Mouse (Mus musculus) lung, embryonic 16.5 days (tissue): ENCODE data around the gene Nup50. TPM values are rescaled to one million over a fixed set of nuclear protein-coding genes. Genes with fewer than 3 reads are reported as not detected.

Experiments used
- ATAC-seq: fragments of 200-750 bp; cut with Nextera tagmentation; 2 replicates; pipeline ENCODE4 v1.8.0; 2017; ENCODE audit warnings: low read depth, mild to moderate bottlenecking, moderate library complexity
- H3K27ac ChIP-seq: fragments of 300-500 bp; sonication (generic); 2 replicates; pipeline ENCODE4 v1.5.1; 2014; ENCODE audit warnings: mild to moderate bottlenecking, control low read depth, low read length
- H3K27me3 ChIP-seq: fragments of 300-500 bp; sonication (generic); 2 replicates; pipeline ENCODE4 v1.6.1; 2014; ENCODE audit warnings: low read depth, low read length, mixed read lengths; ENCODE audit not compliant: control insufficient read depth, insufficient read depth
- H3K36me3 ChIP-seq: fragments of 300-500 bp; sonication (generic); 2 replicates; pipeline ENCODE4 v1.6.1; 2014; ENCODE audit warnings: low read length; ENCODE audit not compliant: control insufficient read depth, insufficient read depth
- H3K4me1 ChIP-seq: fragments of 300-500 bp; sonication (generic); replicated peaks from 2 replicates; pipeline ENCODE4 v1.6.1; 2014; ENCODE audit warnings: low read length, mixed read lengths; ENCODE audit not compliant: control insufficient read depth, insufficient read depth
- H3K4me2 ChIP-seq: fragments of 300-500 bp; sonication (generic); 2 replicates; pipeline ENCODE4 v1.6.1; 2014; ENCODE audit warnings: low read depth, low read length, control low read depth
- H3K4me3 ChIP-seq: fragments of 300-500 bp; sonication (generic); 2 replicates; pipeline ENCODE4 v1.5.1; 2014; ENCODE audit warnings: mild to moderate bottlenecking, low read length, control low read depth
- H3K9ac ChIP-seq: fragments of 300-500 bp; sonication (generic); 2 replicates; pipeline ENCODE4 v1.6.1; 2014; ENCODE audit warnings: low read length, control low read depth
- H3K9me3 ChIP-seq: fragments of 300-500 bp; sonication (generic); 2 replicates; pipeline ENCODE4 v1.6.1; 2016; ENCODE audit warnings: low read length; ENCODE audit not compliant: control insufficient read depth
- WGBS: fragments of 180-500 bp; shearing (Covaris S2); extraction: QIAGEN DNeasy Blood & Tissue Kit; methylation state at CpG from one replicate; pipeline ENCODE4 v1.1.7; 2014; 5-methylcytosine and 5-hydroxymethylcytosine counted together
- microRNA-seq: library from miRNA; unstranded; fragments of <30 nt; microRNA quantifications from one replicate; pipeline ENCODE4, GENCODE M21; 2016
- polyA plus RNA-seq: library from polyadenylated mRNA; unstranded; fragments of >200 nt; fragmentation: Nextera tagmentation; extraction: Ambion mirVana; gene quantifications from 2 replicates; pipeline ENCODE4 v1.2.1, GENCODE M21; 2015

The Nup50 gene
- polyA plus RNA-seq, 1 experiment from 2014 or later: 37.9 TPM

- Histone ChIP-seq H3K4me1 (peaks cover 19% of the 10 kb centered on the region), H3K4me2 (no peak overlapping the region), H3K9ac (no peak overlapping the region), H3K9me3 (no peaks in the 10 kb centered on the region), H3K27me3 (no peaks in the 10 kb centered on the region), H3K4me3 (no peak overlapping the region), H3K36me3 (no peaks in the 10 kb centered on the region), H3K27ac (no peak overlapping the region)
- WGBS: 82% methylated on average over 12 of the region's 12 CpGs
- no peak for ATAC-seq
These were observed 62.4 kb downstream of the Nup50 start for GRCm38 (mm10) chr15:84985516-84986160.

GRCm38 (mm10) chr15:84986171-84987019 is 63.2 kb downstream of the Nup50 start:
- H3K4me3 ChIP-seq: peak overlapping the region; percentile 85
- H3K4me2 ChIP-seq: peak overlapping the region; percentile 87
- no peaks in the 10 kb centered on the region for H3K36me3 ChIP-seq
- H3K4me1 ChIP-seq: peaks cover 19% of the 10 kb centered on the region
- no peak overlapping the region for H3K27ac ChIP-seq
- ATAC-seq: no peak
- no peaks in the 10 kb centered on the region for H3K9me3 ChIP-seq
- peak overlapping the region; percentile 92 for H3K9ac ChIP-seq
- no peaks in the 10 kb centered on the region for H3K27me3 ChIP-seq
- 77% methylated on average over 4 of the region's 4 CpGs for WGBS

GRCm38 (mm10) chr15:84987020-84987815 is 64.0 kb downstream of the Nup50 start:
- Histone ChIP-seq H3K4me3 (peak overlapping the region; percentile 85), H3K27ac (peak overlapping the region; percentile 38; the same call in 1 of the 2 replicates), H3K4me1 (peaks cover 19% of the 10 kb centered on the region), H3K27me3 (no peaks in the 10 kb centered on the region), H3K9ac (peak overlapping the region; percentile 92), H3K4me2 (peak overlapping the region; percentile 87), H3K9me3 (no peaks in the 10 kb centered on the region), H3K36me3 (no peaks in the 10 kb centered on the region)
- ATAC-seq: peak; percentile 73
- WGBS: under 1% methylated on average over 50 of the region's 53 CpGs

GRCm38 (mm10) chr15:84987874-84988825 is 64.9 kb downstream of the Nup50 start, which contains the start of gene 5031439G07Rik:
5031439G07Rik (minus strand) TSS chr15:84988551.
- 2% methylated on average over 36 of the region's 59 CpGs for WGBS

GRCm38 (mm10) chr15:84989098-84989497 is 65.9 kb downstream of the Nup50 start:
- Histone ChIP-seq H3K4me3 (no peak overlapping the region), H3K27me3 (no peaks in the 10 kb centered on the region), H3K9ac (no peak overlapping the region; the same call in 1 of the 2 replicates), H3K4me2 (no peak overlapping the region), H3K4me1 (peaks cover 19% of the 10 kb centered on the region), H3K27ac (no peak overlapping the region), H3K36me3 (no peaks in the 10 kb centered on the region), H3K9me3 (no peaks in the 10 kb centered on the region)
- WGBS: 70% methylated on average over 3 of the region's 3 CpGs
- ATAC-seq: no peak

More at GRCm38 (mm10) chr15:84987874-84988825, 64.9 kb downstream of the Nup50 start, which contains the start of gene 5031439G07Rik:
- peak; percentile 95 for ATAC-seq
- peak within 1 kb of the TSS; percentile 87 for H3K4me2 ChIP-seq
- no peaks in the 10 kb centered on the region for H3K36me3 ChIP-seq
- H3K9me3 ChIP-seq: no peaks in the 10 kb centered on the region
- H3K27me3 ChIP-seq: no peaks in the 10 kb centered on the region
- H3K4me3 ChIP-seq: peak within 1 kb of the TSS; percentile 85
- H3K4me1 ChIP-seq: peaks cover 19% of the 10 kb centered on the region
- peak within 1 kb of the TSS; percentile 47; the same call in 1 of the 2 replicates for H3K27ac ChIP-seq
- H3K9ac ChIP-seq: peak within 1 kb of the TSS; percentile 92

- Histone ChIP-seq H3K27me3 (no peaks in the 10 kb centered on the region), H3K9ac (no peak overlapping the region), H3K27ac (no peak overlapping the region), H3K9me3 (no peaks in the 10 kb centered on the region), H3K4me3 (no peak overlapping the region), H3K4me2 (no peak overlapping the region), H3K36me3 (no peaks in the 10 kb centered on the region), H3K4me1 (peaks cover 19% of the 10 kb centered on the region)
- no peak for ATAC-seq
- whole genome bisulfite sequencing: 64% methylated on average over 7 of the region's 7 CpGs
These were observed 66.6 kb downstream of the Nup50 start for GRCm38 (mm10) chr15:84989771-84990170.

Small RNA genes within 50 kb of the gene (microRNA-seq; reads per million reads assigned to microRNA genes)
- 18.2 reads per million, percentile 33 among the genes with 10 or more reads in this experiment for gene Mir1249

Other genes with a start within 250 kb of the Nup50 start
- gene Arhgap8, start 203.4 kb upstream of the Nup50 start, polyA plus RNA-seq: 26.4 and 27.6 TPM in 2 replicates
- gene Phf21b, start 67.4 kb upstream of the Nup50 start, polyA plus RNA-seq: 0.11 and 0.55 TPM in 2 replicates
- gene Gm29666, start 3.4 kb upstream of the Nup50 start, polyA plus RNA-seq: 0.40 and 0.50 TPM in 2 replicates
- 5.0 and 5.6 TPM in 2 replicates for gene 5031439G07Rik, start 65.1 kb downstream of the Nup50 start, polyA plus RNA-seq
- 13.3 and 18.3 TPM in 2 replicates for gene Upk3a, start 93.7 kb downstream of the Nup50 start, polyA plus RNA-seq
- gene Fam118a, start 105.5 kb downstream of the Nup50 start, polyA plus RNA-seq: 31.9 and 34.1 TPM in 2 replicates
- gene Smc1b, start 208.6 kb downstream of the Nup50 start, polyA plus RNA-seq: 0.10 and 0.16 TPM in 2 replicates
- 0.77 and 1.4 TPM in 2 replicates for gene Ribc2, start 208.7 kb downstream of the Nup50 start, polyA plus RNA-seq